Mouse (Mus musculus) colon, adult 2 months (tissue): ENCODE results near the gene Mill1. TPM values are rescaled to one million over a fixed set of nuclear protein-coding genes. Genes with fewer than 3 reads are reported as not detected.

Experiments
- polyA plus RNA-seq: library from polyadenylated mRNA; depleted of rRNA; stranded (reverse); fragments of >200 nt; gene quantifications from 2 replicates; pipeline ENCODE4 v1.2.3, GENCODE M21; 2012; rRNA removed

Mill1 gene
- polyA plus RNA-seq: not detected in 2 replicates

GRCm38 (mm10) chr7:18245047-18245446 is at the start of gene Mill1:
TSS of gene Mill1 (plus strand) at chr7:18245347.

Other genes starting within 250 kb of the Mill1 start
- not detected in 2 replicates for gene Ceacam13, start 235.5 kb upstream of the Mill1 start, polyA plus RNA-seq
- gene Ceacam12, start 179.4 kb upstream of the Mill1 start, polyA plus RNA-seq: 0.14 TPM in 2 replicates
- gene Igfl3, start 68.9 kb upstream of the Mill1 start, polyA plus RNA-seq: not detected in 2 replicates
- gene Psg18, start 109.7 kb downstream of the Mill1 start, polyA plus RNA-seq: not detected in 2 replicates
- not detected in 2 replicates for gene Psg28, start 186.7 kb downstream of the Mill1 start, polyA plus RNA-seq
- gene Psg26, start 238.8 kb downstream of the Mill1 start, polyA plus RNA-seq: not detected in 2 replicates